Mouse (Mus musculus) adrenal gland, postnatal 14 days (tissue): ENCODE data around the gene Dazap1. TPM values are rescaled to one million over a fixed set of nuclear protein-coding genes. Genes with fewer than 3 reads are reported as not detected.

Experiments
- DNase-seq: peaks from one replicate; pipeline ENCODE4 v3.0.0; 2021; ENCODE audit warnings: mixed read lengths
- total RNA-seq: library from RNA; stranded (reverse); gene quantifications from 2 replicates; pipeline ENCODE4 v1.2.3, GENCODE M21; 2021

Dazap1 gene
- total RNA-seq, 1 experiment from 2014 or later = 92.9 TPM

- DNase-seq = peak; percentile 79
These were observed 37.4 kb downstream of the Dazap1 start for GRCm38 (mm10) chr10:80298571-80299281.

GRCm38 (mm10) chr10:80299301-80299700 lies 38.0 kb downstream of the Dazap1 start:
- DNase-seq = no peak

DNA sequence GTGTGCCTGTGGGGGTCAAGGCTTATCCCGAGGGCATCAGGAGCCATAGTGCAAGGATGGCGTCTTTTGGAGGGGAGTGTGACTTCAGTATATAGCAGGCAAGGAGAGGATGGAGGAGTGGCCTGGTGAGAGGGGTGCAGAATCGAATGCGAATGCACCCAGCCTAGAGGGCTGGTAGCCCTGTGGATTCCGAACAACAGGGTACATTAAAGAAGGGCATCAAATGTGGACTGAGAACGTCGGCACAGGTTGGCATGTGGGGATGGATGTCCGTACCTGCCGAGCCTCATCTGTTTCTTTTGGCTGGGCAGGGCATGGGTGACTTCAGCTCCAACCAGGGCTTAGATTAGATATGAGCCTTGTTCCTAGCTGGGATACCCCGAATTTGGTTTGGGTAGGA lies 38.5 kb downstream of the Dazap1 start:
- no peak for DNase-seq

DNA sequence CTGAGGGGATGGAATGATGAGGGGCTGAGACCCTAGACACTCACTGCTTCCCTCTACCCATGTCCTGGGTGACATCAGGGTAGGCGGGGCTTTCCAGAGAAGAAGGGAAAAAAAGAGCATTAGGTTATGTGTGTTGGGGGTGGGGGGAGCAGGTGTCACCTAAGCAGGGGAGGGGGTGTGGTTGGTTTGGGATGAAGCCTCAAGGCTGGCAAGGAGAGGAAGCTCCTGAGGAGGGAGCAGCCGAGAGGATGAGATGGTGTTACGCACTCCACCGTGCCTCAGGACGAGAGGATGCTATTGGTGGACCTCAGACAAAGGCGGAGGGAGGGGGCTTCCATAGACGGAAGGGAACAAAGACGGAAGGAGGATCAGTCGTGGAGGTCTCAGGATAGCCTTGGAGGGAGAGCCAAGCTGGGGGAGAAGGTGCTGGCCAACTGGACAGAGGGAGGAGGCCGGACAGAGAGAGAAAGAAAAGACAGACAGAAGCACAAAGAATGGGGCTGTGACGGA lies 39.4 kb downstream of the Dazap1 start:
- DNase-seq = no peak

- DNase-seq = no peak
These were observed 40.2 kb downstream of the Dazap1 start for GRCm38 (mm10) chr10:80301256-80302081.

DNA sequence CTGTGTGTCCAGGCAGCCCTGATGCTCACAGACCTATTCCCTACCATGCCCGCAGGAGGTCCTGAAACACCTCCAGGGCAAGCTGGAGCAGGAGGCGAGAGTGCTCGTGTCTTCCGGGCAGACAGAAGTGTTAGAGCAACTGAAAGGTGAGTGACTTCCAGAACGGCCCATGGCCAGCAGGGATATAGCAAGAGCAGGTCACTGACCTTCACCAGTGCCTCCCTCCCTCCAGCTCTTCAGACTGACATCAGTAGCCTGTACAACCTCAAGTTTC lies 40.7 kb downstream of the Dazap1 start:
- DNase-seq = no peak

- peak; percentile 83 for DNase-seq
These were observed 41.2 kb downstream of the Dazap1 start for GRCm38 (mm10) chr10:80302471-80302881.

GRCm38 (mm10) chr10:80304458-80304857 lies 43.2 kb downstream of the Dazap1 start:
- DNase-seq = no peak

DNA sequence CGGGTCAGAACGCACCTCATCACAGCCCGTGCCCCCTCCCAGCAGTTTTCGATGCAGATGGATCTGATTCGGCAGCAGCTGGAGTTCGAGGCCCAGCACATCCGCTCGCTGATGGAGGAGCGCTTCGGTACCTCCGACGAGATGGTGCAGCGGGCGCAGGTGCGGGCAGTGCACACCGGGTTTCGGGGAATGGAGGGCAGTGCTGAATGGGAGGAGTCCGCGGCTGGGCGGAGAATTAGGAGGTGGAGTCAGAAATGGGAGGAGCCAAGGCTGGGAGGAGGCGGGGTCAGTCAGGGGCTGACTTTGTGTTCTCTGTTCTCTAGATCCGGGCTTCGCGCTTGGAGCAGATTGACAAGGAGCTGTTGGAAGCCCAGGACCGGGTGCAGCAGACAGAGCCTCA lies 43.6 kb downstream of the Dazap1 start:
- DNase-seq = peak; percentile 67

DNA sequence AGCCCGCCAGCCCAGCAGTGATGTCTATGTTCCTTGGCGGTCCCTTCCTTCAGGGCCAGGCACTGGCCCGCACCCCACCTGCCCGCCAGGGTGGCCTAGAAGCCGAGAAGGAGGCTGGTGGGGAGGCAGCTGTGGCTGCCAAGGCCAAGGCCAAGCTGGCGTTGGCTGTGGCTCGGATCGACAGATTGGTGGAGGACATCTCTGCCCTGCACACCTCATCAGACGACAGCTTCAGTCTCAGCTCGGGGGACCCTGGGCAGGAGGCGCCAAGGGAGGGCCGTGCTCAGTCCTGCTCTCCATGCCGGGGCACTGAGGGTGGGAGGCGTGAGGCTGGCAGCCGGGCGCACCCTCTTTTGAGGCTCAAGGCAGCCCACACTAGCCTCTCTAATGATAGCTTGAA lies 50.3 kb downstream of the Dazap1 start:
- no peak for DNase-seq

DNA sequence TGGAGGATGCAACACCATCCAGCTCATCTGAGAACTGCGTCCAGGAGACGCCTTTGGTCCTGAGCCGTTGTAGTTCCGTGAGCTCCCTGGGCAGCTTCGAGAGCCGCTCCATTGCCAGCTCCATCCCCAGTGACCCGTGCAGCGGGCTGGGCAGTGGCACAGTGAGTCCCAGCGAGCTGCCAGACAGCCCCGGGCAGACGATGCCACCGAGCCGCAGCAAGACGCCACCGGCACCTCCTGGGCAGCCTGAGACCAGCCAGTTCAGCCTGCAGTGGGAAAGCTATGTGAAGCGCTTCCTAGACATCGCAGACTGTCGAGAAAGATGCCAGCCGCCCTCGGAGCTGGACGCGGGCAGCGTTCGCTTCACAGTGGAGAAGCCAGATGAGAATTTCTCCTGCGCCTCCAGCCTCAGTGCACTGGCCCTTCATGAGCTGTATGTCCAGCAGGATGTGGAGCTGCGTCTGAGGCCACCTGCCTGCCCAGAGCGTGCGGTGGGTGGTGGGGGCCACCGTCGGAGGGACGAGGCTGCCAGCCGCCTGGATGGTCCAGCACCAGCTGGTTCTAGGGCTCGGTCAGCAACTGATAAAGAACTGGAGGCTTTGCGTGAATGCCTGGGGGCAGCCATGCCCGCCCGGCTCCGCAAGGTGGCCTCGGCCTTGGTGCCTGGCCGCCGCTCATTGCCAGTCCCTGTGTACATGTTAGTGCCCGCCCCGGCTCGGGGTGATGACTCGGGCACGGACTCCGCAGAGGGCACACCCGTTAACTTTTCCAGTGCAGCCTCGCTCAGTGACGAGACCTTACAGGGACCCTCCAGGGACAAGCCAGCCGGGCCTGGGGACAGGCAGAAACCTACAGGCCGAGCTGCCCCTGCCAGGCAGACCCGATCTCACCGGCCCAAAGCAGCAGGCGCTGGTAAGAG lies 51.6 kb downstream of the Dazap1 start:
- no peak for DNase-seq

DNA sequence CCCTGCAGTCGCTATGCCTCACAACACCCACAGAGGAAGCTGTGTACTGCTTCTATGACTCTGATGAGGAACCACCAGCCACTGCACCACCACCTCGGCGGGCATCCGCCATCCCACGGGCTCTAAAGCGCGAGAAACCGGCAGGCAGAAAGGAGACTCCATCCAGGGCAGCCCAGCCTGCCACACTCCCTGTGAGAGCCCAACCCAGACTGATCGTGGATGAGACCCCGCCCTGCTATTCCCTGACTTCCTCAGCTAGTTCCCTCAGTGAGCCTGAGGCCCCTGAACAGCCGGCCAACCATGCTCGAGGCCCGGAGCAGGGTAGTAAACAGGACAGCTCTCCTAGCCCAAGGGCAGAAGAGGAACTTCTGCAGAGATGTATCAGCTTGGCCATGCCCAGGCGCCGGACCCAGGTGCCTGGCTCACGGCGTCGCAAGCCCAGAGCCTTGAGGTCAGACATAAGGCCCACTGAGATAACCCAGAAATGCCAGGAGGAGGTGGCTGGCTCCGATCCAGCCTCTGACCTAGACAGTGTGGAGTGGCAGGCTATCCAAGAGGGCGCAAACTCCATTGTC lies 52.4 kb downstream of the Dazap1 start:
- no peak for DNase-seq

- no peak for DNase-seq
These were observed 53.3 kb downstream of the Dazap1 start for GRCm38 (mm10) chr10:80314494-80315001.

GRCm38 (mm10) chr10:80315315-80315714 lies 54.0 kb downstream of the Dazap1 start:
- peak; percentile 9 for DNase-seq

DNA sequence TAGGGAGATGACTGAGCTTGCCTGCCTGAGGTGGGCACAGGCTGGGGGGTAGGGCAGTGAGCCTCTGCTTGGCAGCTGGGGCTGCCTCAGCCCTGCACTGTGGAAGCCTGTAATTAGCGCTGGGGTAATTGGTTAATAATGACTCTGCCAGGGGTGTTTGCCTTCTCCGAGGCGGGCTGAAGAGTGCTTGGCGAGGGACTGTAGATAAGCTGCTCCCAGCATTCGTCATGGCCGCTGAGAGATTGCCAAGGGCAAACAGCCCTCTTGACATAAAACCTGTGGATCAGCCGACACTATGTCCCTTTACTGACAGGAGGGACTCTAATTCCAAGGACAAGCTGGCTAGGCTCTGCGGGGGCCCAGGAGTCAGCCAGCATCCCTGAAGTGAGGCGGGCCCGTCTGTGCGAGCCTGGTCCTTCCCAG lies 55.1 kb downstream of the Dazap1 start:
- DNase-seq = peak; percentile 49

GRCm38 (mm10) chr10:80317011-80317410 lies 55.7 kb downstream of the Dazap1 start:
- DNase-seq = peak; percentile 5

DNA sequence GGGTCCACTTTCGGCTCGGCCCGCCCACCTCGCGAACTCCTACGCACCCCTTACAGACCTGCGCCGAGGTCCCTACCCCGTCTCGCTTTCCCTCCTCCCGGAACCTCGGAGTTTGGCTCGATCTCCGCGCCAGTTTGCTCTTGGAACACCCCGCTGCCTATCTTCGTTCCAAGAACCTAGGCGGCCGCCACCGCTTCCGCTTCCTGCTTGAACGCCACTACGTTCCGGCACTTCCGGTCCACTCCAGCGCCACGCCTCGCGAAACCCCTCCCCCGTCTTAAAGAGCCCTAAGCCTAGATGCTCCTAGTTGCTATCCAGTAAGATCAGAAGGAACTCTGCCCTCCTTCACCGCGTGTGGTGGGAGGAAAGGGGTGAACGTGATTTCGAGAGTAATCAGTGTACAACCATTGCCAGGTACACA lies 59.1 kb downstream of the Dazap1 start, which contains the start of gene 2310011J03Rik:
2310011J03Rik (minus strand) TSS at position 198 of the 421 bp plus-strand sequence.
- peak; percentile 96 for DNase-seq

GRCm38 (mm10) chr10:80321014-80321669 lies 59.9 kb downstream of the Dazap1 start:
- peak; percentile 10 for DNase-seq

- DNase-seq = no peak
These were observed 60.6 kb downstream of the Dazap1 start for GRCm38 (mm10) chr10:80321670-80322581.

DNA sequence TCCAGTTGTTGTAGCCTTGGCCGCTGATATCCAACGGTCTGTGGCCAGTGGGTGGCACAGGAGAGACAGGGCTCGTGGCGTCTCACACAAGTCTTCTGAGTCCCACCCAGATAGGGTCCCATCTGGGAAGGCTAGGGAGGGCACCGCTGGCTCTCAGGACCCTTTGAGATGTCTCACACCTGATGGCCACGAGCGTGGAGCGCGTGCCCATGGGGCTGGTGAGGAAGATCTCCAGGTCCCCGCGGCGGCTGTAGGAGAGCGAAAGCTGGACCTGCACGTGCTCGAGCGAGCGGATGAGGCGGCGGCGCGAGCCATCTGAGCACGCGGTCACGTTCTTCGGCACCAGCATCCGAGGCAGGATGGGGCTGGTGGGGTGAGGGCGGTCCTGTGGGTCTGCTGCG lies 61.5 kb downstream of the Dazap1 start:
- DNase-seq = peak; percentile 70
